Mouse (Mus musculus) lung, adult 2 months (tissue): ENCODE measurements around the gene Zfp26.

Source experiments
- CTCF ChIP-seq: fragments of 200-500 bp; IDR thresholded peaks from 2 replicates; pipeline ENCODE4 v1.5.1; 2011; ENCODE audit warnings: mild to moderate bottlenecking, low read length, control low read depth; ENCODE audit not compliant: insufficient read depth
- POLR2A ChIP-seq: fragments of 200-500 bp; IDR thresholded peaks from 2 replicates; pipeline ENCODE4 v1.6.1; 2011; ENCODE audit warnings: low read depth, mild to moderate bottlenecking, control low read depth, low read length, borderline replicate concordance; ENCODE audit errors: extremely low read depth

DNA sequence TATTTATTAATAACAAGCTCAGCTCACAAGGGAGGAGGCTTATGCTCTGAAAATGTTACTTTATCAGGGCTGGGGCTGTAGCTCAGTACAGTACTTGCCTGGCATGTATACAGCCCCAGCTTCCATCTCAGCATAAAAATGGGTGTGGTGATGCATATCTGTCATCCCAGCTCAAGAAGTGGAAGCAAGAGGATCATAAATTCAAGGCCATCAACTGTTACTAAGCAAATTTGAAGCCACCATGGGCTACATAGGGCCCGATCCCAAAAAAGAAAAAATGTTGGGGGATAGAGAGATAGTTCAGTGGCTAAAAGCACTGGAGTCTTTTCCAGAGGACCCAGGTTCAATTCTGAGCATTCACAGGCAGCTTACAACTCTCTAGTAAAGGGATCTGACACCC lies 16.7 kb upstream of the Zfp26 start:
- TF ChIP-seq CTCF (no peak), POLR2A (no peak)
